Mouse (Mus musculus) heart, embryonic 11.5 days (tissue): Measurements from ENCODE around the gene Trpm8. TPM values are rescaled to one million over a fixed set of nuclear protein-coding genes. Genes with fewer than 3 reads are reported as not detected.

Source experiments
- ATAC-seq: fragments of 200-750 bp; cut with Nextera tagmentation; replicated peaks from 2 replicates; pipeline ENCODE4 v1.8.0; 2017; ENCODE audit warnings: moderate library complexity; ENCODE audit not compliant: insufficient number of reproducible peaks, low FRiP score, low TSS enrichment
- H3K27ac ChIP-seq: fragments of 300-500 bp; sonication (generic); 2 replicates; pipeline ENCODE4 v1.5.1; 2014; ENCODE audit warnings: mild to moderate bottlenecking, low read depth, low read length
- H3K27me3 ChIP-seq: fragments of 300-500 bp; sonication (generic); 2 replicates; pipeline ENCODE4 v1.6.1; 2014; ENCODE audit warnings: mild to moderate bottlenecking, low read length, mixed read lengths; ENCODE audit not compliant: control insufficient read depth, insufficient read depth
- H3K36me3 ChIP-seq: fragments of 300-500 bp; sonication (generic); 2 replicates; pipeline ENCODE4 v1.6.1; 2014; ENCODE audit warnings: mild to moderate bottlenecking, low read length, moderate library complexity, mixed read lengths; ENCODE audit not compliant: control insufficient read depth, insufficient read depth
- H3K4me1 ChIP-seq: fragments of 300-500 bp; sonication (generic); 2 replicates; pipeline ENCODE4 v1.6.1; 2014; ENCODE audit warnings: low read length; ENCODE audit not compliant: control insufficient read depth, insufficient read depth
- H3K4me2 ChIP-seq: fragments of 300-500 bp; sonication (generic); 2 replicates; pipeline ENCODE4 v1.6.1; 2014; ENCODE audit warnings: mild to moderate bottlenecking, moderate library complexity
- H3K4me3 ChIP-seq: fragments of 300-500 bp; sonication (generic); 2 replicates; pipeline ENCODE4 v1.5.1; 2014; ENCODE audit warnings: low read depth, low read length
- H3K9ac ChIP-seq: fragments of 300-500 bp; sonication (generic); 2 replicates; pipeline ENCODE4 v1.6.1; 2014; ENCODE audit warnings: mild to moderate bottlenecking, low read depth, low read length, moderate library complexity
- H3K9me3 ChIP-seq: fragments of 300-500 bp; sonication (generic); replicated peaks from 2 replicates; pipeline ENCODE4 v1.6.1; 2016; ENCODE audit warnings: low read length; ENCODE audit not compliant: control insufficient read depth
- WGBS: fragments of 180-500 bp; shearing (Covaris S2); extraction: QIAGEN DNeasy Blood & Tissue Kit; methylation state at CpG from one replicate; pipeline ENCODE4 v1.1.7; 2014; ENCODE audit not compliant: insufficient replicate concordance; 5-methylcytosine and 5-hydroxymethylcytosine counted together
- polyA plus RNA-seq: library from polyadenylated mRNA; unstranded; fragments of >200 nt; fragmentation: Nextera tagmentation; extraction: Ambion mirVana; gene quantifications from 2 replicates; pipeline ENCODE4 v1.2.1, GENCODE M21; 2014

Trpm8 gene
- polyA plus RNA-seq, 1 experiment from 2014 or later, result 0.10 TPM

DNA sequence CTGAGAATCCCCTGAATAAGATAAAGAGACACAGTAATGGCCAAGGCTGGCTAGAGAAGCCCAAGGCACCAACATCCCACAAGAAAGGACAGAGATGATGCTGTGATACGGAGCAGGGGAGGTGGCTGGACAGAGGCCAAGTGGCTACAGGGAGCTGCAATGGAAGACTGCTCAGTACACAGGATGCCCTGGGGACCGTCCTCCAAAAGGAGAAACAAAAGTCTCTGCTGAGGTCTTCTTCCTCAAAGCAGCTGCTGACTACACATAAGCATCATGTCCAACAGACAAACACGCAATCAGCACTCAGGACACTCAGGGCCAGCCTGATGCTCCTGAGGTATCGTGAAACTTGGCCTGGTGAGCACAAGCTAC, 12.6 kb upstream of the Trpm8 start:
- no peak overlapping the region for H3K27ac ChIP-seq
- no peak overlapping the region for H3K4me3 ChIP-seq
- peaks cover 16% of the 10 kb centered on the region for H3K4me1 ChIP-seq
- no peak for ATAC-seq
- H3K9me3 ChIP-seq, result peaks cover 14% of the 10 kb centered on the region; the same call in 1 of the 2 replicates
- no peak overlapping the region for H3K4me2 ChIP-seq
- H3K9ac ChIP-seq, result no peak overlapping the region
- peaks cover 96% of the 10 kb centered on the region for H3K36me3 ChIP-seq
- WGBS, result 72% methylated on average over 4 of the region's 4 CpGs
- no peaks in the 10 kb centered on the region for H3K27me3 ChIP-seq

DNA sequence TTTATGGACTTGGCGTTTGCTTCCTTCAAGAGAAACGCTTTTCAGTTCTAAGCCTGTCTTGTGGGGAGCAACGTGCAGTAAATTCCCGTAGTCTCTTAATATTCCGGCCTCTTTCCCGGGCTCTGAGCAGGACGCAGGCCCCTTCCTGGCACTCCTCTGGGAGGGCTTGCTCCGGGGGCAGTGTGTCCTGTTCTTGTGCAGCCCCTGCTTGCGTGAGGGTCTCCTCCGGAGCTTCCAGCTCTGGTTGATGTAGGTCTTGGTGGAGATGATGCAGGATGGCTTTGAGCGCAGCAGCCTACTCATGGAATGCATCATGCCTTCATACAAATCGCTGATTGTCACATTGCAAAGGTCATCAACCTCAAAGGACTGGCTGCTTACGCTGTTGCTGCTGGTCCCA, 11.3 kb upstream of the Trpm8 start:
- Histone ChIP-seq H3K4me3 (no peak overlapping the region), H3K27ac (no peak overlapping the region), H3K36me3 (peaks cover 89% of the 10 kb centered on the region), H3K27me3 (no peaks in the 10 kb centered on the region), H3K4me2 (no peak overlapping the region), H3K9ac (no peak overlapping the region), H3K9me3 (peaks cover 10% of the 10 kb centered on the region; the same call in 1 of the 2 replicates), H3K4me1 (peaks cover 16% of the 10 kb centered on the region)
- no peak for ATAC-seq
- WGBS, result 89% methylated on average over 13 of the region's 13 CpGs

DNA sequence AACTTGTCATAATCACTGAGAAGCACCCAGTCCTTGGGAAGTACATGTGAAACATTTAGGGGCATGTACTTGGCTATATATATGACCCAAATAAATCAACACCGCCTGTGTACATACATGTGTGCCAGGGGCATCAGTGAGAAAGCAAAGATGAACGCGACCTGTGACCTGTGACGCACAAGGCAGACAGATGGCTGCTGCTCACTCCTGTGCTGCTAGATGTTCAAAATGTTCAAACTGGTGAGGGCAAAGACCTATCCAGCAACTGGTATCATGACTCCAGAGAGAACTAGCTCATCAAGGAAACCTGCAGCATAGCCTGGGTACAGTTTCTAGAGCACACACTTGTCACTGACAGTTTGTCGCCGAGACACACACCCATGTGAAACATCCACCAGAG, 10.0 kb upstream of the Trpm8 start:
- Histone ChIP-seq H3K36me3 (peaks cover 88% of the 10 kb centered on the region), H3K27me3 (no peaks in the 10 kb centered on the region), H3K4me2 (no peak overlapping the region), H3K4me3 (no peak overlapping the region), H3K4me1 (peaks cover 13% of the 10 kb centered on the region), H3K9me3 (peaks cover 8% of the 10 kb centered on the region; the same call in 1 of the 2 replicates), H3K9ac (no peak overlapping the region), H3K27ac (no peak overlapping the region)
- ATAC-seq, result no peak
- 92% methylated on average over 6 of the region's 6 CpGs for WGBS

DNA sequence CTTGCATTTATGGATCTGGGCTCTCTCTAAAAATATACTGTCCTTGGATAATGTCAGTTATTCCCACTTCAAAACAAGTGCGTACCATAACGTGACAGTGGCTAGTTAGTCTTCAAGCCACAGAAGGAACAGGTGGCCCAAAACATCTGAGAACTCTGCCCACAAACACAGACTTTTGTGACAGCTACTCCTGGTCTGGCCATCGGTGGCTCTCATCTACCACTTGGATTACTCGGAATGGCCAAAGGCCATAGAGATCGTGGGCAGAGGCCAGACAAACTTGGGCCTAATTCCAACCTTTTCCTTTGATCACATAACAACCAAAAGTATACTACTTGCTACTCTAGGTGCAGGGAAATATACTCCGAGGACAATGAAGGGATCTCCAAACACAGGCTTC, 9.4 kb upstream of the Trpm8 start:
- H3K4me3 ChIP-seq, result no peak overlapping the region
- ATAC-seq, result no peak
- peaks cover 8% of the 10 kb centered on the region for H3K4me1 ChIP-seq
- 86% methylated on average over 6 of the region's 6 CpGs for WGBS
- no peak overlapping the region for H3K27ac ChIP-seq
- H3K9me3 ChIP-seq, result peaks cover 5% of the 10 kb centered on the region; the same call in 1 of the 2 replicates
- no peaks in the 10 kb centered on the region for H3K27me3 ChIP-seq
- H3K36me3 ChIP-seq, result peaks cover 86% of the 10 kb centered on the region
- H3K9ac ChIP-seq, result no peak overlapping the region
- no peak overlapping the region for H3K4me2 ChIP-seq

DNA sequence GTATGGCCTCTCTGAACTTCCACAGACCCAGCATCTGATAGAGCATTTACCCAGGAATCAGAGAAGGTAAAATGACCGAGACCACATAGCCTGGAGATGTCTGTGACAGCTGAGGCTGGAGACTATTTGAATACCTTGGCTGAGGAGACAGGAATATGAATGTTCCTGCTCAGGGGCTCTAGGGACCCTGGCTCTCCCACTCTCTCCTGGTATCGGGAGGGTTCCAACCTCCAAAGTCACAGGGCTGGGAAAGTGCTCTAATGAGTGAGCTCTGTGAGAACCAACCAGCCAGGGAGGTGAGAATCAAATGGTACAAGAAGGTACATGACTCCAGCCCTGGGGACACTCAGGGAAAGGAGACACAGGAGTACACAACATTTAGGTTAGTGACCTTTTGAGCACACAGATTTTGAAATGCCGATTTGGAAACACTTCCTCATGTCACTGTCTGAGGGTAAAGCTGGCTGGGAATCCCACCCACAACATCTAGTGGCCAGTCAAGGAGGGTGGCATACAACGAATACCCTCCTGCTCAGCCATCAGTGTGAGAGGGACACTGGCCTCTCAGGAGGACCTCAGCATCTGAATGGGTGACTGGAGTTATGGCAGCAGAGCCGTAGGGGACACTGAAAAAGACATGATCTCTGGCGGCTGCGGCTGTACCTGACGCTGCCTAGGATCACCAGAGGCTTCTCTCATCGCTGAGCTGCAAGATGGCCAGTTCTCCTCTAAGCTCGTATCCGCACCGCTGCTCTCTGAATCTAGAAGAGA, 7.7 kb upstream of the Trpm8 start:
- Histone ChIP-seq H3K9me3 (peaks cover 5% of the 10 kb centered on the region; the same call in 1 of the 2 replicates), H3K4me2 (no peak overlapping the region), H3K27ac (no peak overlapping the region), H3K27me3 (no peaks in the 10 kb centered on the region), H3K36me3 (peaks cover 85% of the 10 kb centered on the region), H3K9ac (no peak overlapping the region), H3K4me1 (peaks cover 8% of the 10 kb centered on the region), H3K4me3 (no peak overlapping the region)
- no peak for ATAC-seq
- 87% methylated on average over 12 of the region's 12 CpGs for WGBS

DNA sequence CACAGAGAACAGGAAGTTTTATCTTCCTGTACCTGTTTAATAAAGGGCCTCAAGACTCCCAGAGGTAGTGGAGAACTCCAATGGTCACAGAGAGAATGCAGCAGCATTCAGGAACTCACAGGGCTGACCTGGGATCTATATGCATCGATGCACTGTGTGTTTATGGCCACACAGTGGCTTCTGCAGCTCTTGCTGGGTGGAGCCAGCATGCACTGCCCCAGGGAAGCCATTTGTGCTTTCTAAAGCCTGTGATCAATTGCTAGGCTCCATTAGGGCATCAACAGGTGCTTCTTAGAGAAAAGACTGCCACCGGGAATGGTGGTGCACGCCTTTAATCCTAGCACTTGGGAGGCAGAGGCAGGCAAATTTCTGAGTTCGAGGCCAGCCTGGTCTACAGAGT, 4.6 kb upstream of the Trpm8 start:
- no peak overlapping the region for H3K27ac ChIP-seq
- H3K36me3 ChIP-seq, result peaks cover 57% of the 10 kb centered on the region
- H3K9me3 ChIP-seq, result peaks cover 4% of the 10 kb centered on the region; the same call in 1 of the 2 replicates
- H3K4me1 ChIP-seq, result peaks cover 13% of the 10 kb centered on the region
- ATAC-seq, result no peak
- H3K27me3 ChIP-seq, result no peaks in the 10 kb centered on the region
- no peak overlapping the region for H3K4me2 ChIP-seq
- no peak overlapping the region for H3K9ac ChIP-seq
- H3K4me3 ChIP-seq, result no peak overlapping the region
- 63% methylated on average over 4 of the region's 4 CpGs for whole genome bisulfite sequencing

DNA sequence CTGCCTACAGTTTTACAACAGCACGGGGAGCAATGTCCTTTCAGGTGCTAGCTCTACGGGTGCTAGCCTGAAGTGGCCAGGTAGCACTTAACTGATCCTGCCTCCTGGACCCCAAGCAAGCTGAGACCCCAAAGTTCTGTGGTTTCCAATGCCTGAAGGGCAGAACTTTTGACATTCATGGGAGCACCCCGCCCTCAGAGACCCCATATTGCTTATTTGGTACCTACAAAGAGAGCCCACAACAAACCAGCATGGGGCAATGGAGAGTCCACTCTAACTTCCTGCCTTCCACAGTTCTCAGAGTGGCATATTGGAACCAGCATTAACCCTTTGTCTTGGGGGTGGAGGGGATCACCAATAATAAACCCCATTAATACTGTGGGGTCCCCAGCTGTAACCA, 4.1 kb upstream of the Trpm8 start:
- ATAC-seq, result no peak
- Histone ChIP-seq H3K9me3 (peaks cover 4% of the 10 kb centered on the region; the same call in 1 of the 2 replicates), H3K36me3 (peaks cover 52% of the 10 kb centered on the region), H3K4me1 (peaks cover 13% of the 10 kb centered on the region), H3K4me3 (no peak overlapping the region), H3K9ac (no peak overlapping the region), H3K27ac (no peak overlapping the region), H3K27me3 (no peaks in the 10 kb centered on the region), H3K4me2 (no peak overlapping the region)
- WGBS, result 92% methylated on average over 3 of the region's 3 CpGs

DNA sequence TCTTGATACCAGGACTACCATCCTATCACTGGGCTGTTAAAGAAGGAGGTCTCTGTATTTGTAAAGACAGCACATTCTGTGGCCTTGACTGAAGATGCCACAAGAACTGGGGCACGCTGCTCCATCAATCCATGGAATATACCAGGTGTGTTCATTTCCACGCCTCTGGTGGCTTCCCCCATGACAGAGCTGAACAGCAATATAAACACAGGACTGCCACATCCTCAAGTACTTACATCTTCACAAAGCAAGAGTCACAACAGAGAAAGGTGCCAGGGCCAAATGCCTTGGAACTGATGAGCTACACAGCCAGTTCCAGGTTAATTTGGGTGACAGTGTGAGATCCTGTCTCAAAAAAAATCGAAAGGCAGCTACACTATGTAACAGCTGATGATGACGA, 3.6 kb upstream of the Trpm8 start:
- 81% methylated on average over 4 of the region's 4 CpGs for WGBS
- Histone ChIP-seq H3K4me1 (peaks cover 13% of the 10 kb centered on the region), H3K9me3 (peaks cover 4% of the 10 kb centered on the region; the same call in 1 of the 2 replicates), H3K36me3 (peaks cover 47% of the 10 kb centered on the region), H3K27me3 (no peaks in the 10 kb centered on the region), H3K4me2 (no peak overlapping the region), H3K27ac (no peak overlapping the region), H3K4me3 (no peak overlapping the region), H3K9ac (no peak overlapping the region)
- no peak for ATAC-seq
